Mouse (Mus musculus) heart, adult 2 months (tissue): Measurements from ENCODE around the gene Tpra1.

Experiments
- CTCF ChIP-seq: fragments of 200-600 bp; IDR thresholded peaks from 2 replicates; pipeline ENCODE4 v1.8.1; 2022; ENCODE audit warnings: antibody characterized with exemption, mild to moderate bottlenecking, moderate library complexity
- EP300 ChIP-seq: fragments of 200-500 bp; IDR thresholded peaks from 2 replicates; pipeline ENCODE4 v1.6.1; 2011; ENCODE audit warnings: low read depth, low read length, control low read depth; ENCODE audit not compliant: insufficient read depth
- POLR2A ChIP-seq: fragments of 200-500 bp; IDR thresholded peaks from 2 replicates; pipeline ENCODE4 v1.6.1; 2011; ENCODE audit warnings: mild to moderate bottlenecking, low read depth, low read length, control low read depth; ENCODE audit not compliant: insufficient read depth

- TF ChIP-seq EP300 (no peak), POLR2A (no peak), CTCF (no peak)
These were observed 1.7 kb downstream of the Tpra1 start for GRCm38 (mm10) chr6:88903708-88904107.
